9 mouse cellular contexts compared by ENCODE assay signal in genomic region chr11:32357686-32358085, GRCm38 (mm10). TPM values are rescaled to one million over a fixed set of nuclear protein-coding genes. Genes with fewer than 3 reads are reported as not detected.
A peak's percentile ranks its signal among the peaks of the same experiment; 100 is the strongest.
DNase-seq lines count a peak whose midpoint lies in the region; ATAC-seq and TF ChIP-seq lines count a peak whose summit lies in the region.
"Had no signal": no experiment of that assay in that cellular context is flagged by ENCODE, and none has a peak within 500 bp of the region (broad histone marks: within the 10 kb centered on the region; RNA-seq: fewer than 3 reads in every experiment).

No protein-coding gene starts in this region.

- H3K27ac ChIP-seq in kidney, postnatal 0 days, result no peak overlapping the region
- H3K27ac ChIP-seq in kidney, embryonic 14.5 days (ENCODE audit: low read depth, low read length), result no peak overlapping the region
- H3K27ac ChIP-seq in heart, embryonic 12.5 days (ENCODE audit: poor library complexity, severe bottlenecking), result no peak overlapping the region
- H3K27ac ChIP-seq in thymus, adult 2 months (ENCODE audit: control insufficient read depth, insufficient read depth, low read length), result no peak overlapping the region

- peak; percentile 16; the same call in 1 of the 2 replicates for ATAC-seq in kidney, postnatal 0 days (replicated peaks; ENCODE audit: low FRiP score, low read depth)
- ATAC-seq in kidney, embryonic 14.5 days (ENCODE audit: low FRiP score, low TSS enrichment), result no peak
- ATAC-seq in heart, embryonic 12.5 days (ENCODE audit: insufficient number of reproducible peaks, low FRiP score), result 0 out of 2 replicates have a peak, but pooled peaks have one; percentile 23
- no peak for ATAC-seq in erythroid progenitor cell, adult 5-6 weeks (replicated peaks; ENCODE audit: low FRiP score, poor library complexity, severe bottlenecking)

- no peak overlapping the region for H3K9ac ChIP-seq in kidney, postnatal 0 days (ENCODE audit: low read depth, low read length)
- no peak overlapping the region for H3K9ac ChIP-seq in kidney, embryonic 14.5 days (ENCODE audit: low read depth, low read length)
- H3K9ac ChIP-seq in heart, embryonic 12.5 days, result no peak overlapping the region

- no peaks in the 10 kb centered on the region for H3K4me1 ChIP-seq in kidney, postnatal 0 days (replicated peaks; ENCODE audit: insufficient read depth, low read length)
- H3K4me1 ChIP-seq in kidney, embryonic 14.5 days (ENCODE audit: control insufficient read depth, insufficient read depth, low read length), result peaks cover 7% of the 10 kb centered on the region; the same call in 1 of the 2 replicates
- H3K4me1 ChIP-seq in heart, embryonic 12.5 days (replicated peaks), result peaks cover 58% of the 10 kb centered on the region
- no peaks in the 10 kb centered on the region for H3K4me1 ChIP-seq in thymus, adult 2 months (replicated peaks; ENCODE audit: control insufficient read depth, insufficient read depth, low read length)

- no peak for DNase-seq in kidney, postnatal 0 days (ENCODE audit: low spot score)
- peak; percentile 66 for DNase-seq in adrenal gland, postnatal 10 days
- peak; percentile 67 for DNase-seq in lung, postnatal 25 days (ENCODE audit: low spot score)
- DNase-seq in thymus, adult 2 months, result no peak
- no peak for DNase-seq in frontal cortex, postnatal 14 days (ENCODE audit: low spot score in 2 of 2)

- 51% methylated on average over 9 of the region's 9 CpGs for WGBS in kidney, postnatal 0 days
- WGBS in kidney, embryonic 14.5 days, result 50% methylated on average over 9 of the region's 9 CpGs
- 46% methylated on average over 9 of the region's 9 CpGs for WGBS in heart, embryonic 12.5 days
- WGBS in thymus, adult 2 months, result 12% methylated on average over 9 of the region's 9 CpGs

- H3K9me3 ChIP-seq in kidney, postnatal 0 days (replicated peaks; ENCODE audit: low read length), result no peaks in the 10 kb centered on the region
- H3K9me3 ChIP-seq in kidney, embryonic 14.5 days (ENCODE audit: control insufficient read depth, low read length), result no peaks in the 10 kb centered on the region
- H3K9me3 ChIP-seq in heart, embryonic 12.5 days (replicated peaks), result no peaks in the 10 kb centered on the region

- no peak overlapping the region for H3K4me2 ChIP-seq in kidney, postnatal 0 days (ENCODE audit: low read length)
- H3K4me2 ChIP-seq in kidney, embryonic 14.5 days (replicated peaks; ENCODE audit: low read depth, low read length), result no peak overlapping the region
- no peak overlapping the region for H3K4me2 ChIP-seq in heart, embryonic 12.5 days

- no peak for TF ChIP-seq CTCF in kidney, postnatal 0 days (IDR thresholded peaks at IDR 0.05; ENCODE audit: low read depth)
- TF ChIP-seq CTCF in thymus, adult 2 months (IDR thresholded peaks at IDR 0.05; ENCODE audit: borderline replicate concordance, control insufficient read depth, extremely low read depth, insufficient read depth, low read length, poor library complexity), result no peak

- H3K27me3 ChIP-seq in kidney, postnatal 0 days (ENCODE audit: insufficient read depth, low read length), result no peaks in the 10 kb centered on the region
- no peaks in the 10 kb centered on the region for H3K27me3 ChIP-seq in kidney, embryonic 14.5 days (ENCODE audit: control insufficient read depth, insufficient read depth, low read length)
- H3K27me3 ChIP-seq in heart, embryonic 12.5 days (replicated peaks), result no peaks in the 10 kb centered on the region
- no peaks in the 10 kb centered on the region for H3K27me3 ChIP-seq in thymus, adult 2 months (ENCODE audit: control insufficient read depth, insufficient read depth, low read length)

- no peaks in the 10 kb centered on the region for H3K36me3 ChIP-seq in kidney, postnatal 0 days (ENCODE audit: insufficient read depth, low read length)
- H3K36me3 ChIP-seq in kidney, embryonic 14.5 days (ENCODE audit: control insufficient read depth, insufficient read depth, low read length), result peaks cover 2% of the 10 kb centered on the region; the same call in 1 of the 2 replicates
- H3K36me3 ChIP-seq in heart, embryonic 12.5 days, result no peaks in the 10 kb centered on the region
- H3K36me3 ChIP-seq in thymus, adult 2 months (ENCODE audit: control insufficient read depth, insufficient read depth, low read length), result no peaks in the 10 kb centered on the region

- no peak overlapping the region for H3K4me3 ChIP-seq in kidney, postnatal 0 days (replicated peaks; ENCODE audit: low read depth, low read length)
- no peak overlapping the region for H3K4me3 ChIP-seq in kidney, embryonic 14.5 days (ENCODE audit: low read length)
- H3K4me3 ChIP-seq in heart, embryonic 12.5 days, result no peak overlapping the region
- no peak overlapping the region for H3K4me3 ChIP-seq in thymus, adult 2 months (ENCODE audit: control insufficient read depth, insufficient read depth, low read length)

- no peak for TF ChIP-seq POLR2A in thymus, adult 2 months (IDR thresholded peaks at IDR 0.05; ENCODE audit: control insufficient read depth, extremely low read depth, insufficient read depth, low read length, poor library complexity)

RNA-seq across cellular contexts. Expression of gene Sh3pxd2b, which starts 10.1 kb away (rescaled TPM):
- polyA plus RNA-seq in kidney, postnatal 0 days (2015; fragmentation: Nextera tagmentation; extraction: Ambion mirVana), result 6.6 TPM in 2 replicates
- 19.1 and 25.2 TPM in 2 replicates for polyA plus RNA-seq in kidney, embryonic 14.5 days (2014; fragmentation: Nextera tagmentation; extraction: Ambion mirVana)
- total RNA-seq in adrenal gland, postnatal 10 days (2021), result 10 to 100 TPM; 14.9 to 17.2 TPM
- 16.5 and 17.6 TPM in 2 replicates for polyA plus RNA-seq in heart, embryonic 12.5 days (2016; fragmentation: Nextera tagmentation; extraction: Ambion mirVana)
- total RNA-seq in erythroid progenitor cell, adult 5-6 weeks (2015; ENCODE audit: low replicate concordance), result 0.72 and 2.1 TPM in 2 replicates
- total RNA-seq in erythroid progenitor cell, adult 5-6 weeks (2017; ENCODE audit: low replicate concordance), result 0.26 TPM in 1 of 2 replicates, not detected in the other
- polyA plus RNA-seq in thymus, adult 2 months (2012; rRNA removed), result 6.8 and 7.5 TPM in 2 replicates

RNA-seq across cellular contexts. Expression of gene Hbq1a, which starts 57.8 kb away (rescaled TPM):
- polyA plus RNA-seq in kidney, postnatal 0 days (2015; fragmentation: Nextera tagmentation; extraction: Ambion mirVana), result 0.37 TPM in 1 of 2 replicates, not detected in the other
- polyA plus RNA-seq in kidney, embryonic 14.5 days (2014; fragmentation: Nextera tagmentation; extraction: Ambion mirVana), result 0.77 TPM in 1 of 2 replicates, not detected in the other
- total RNA-seq in adrenal gland, postnatal 10 days (2021), result not detected
- polyA plus RNA-seq in heart, embryonic 12.5 days (2016; fragmentation: Nextera tagmentation; extraction: Ambion mirVana), result 2.5 and 2.8 TPM in 2 replicates
- 4.2 TPM in 1 of 2 replicates, not detected in the other for total RNA-seq in erythroid progenitor cell, adult 5-6 weeks (2015; ENCODE audit: low replicate concordance)
- 9.9 TPM in 1 of 2 replicates, not detected in the other for total RNA-seq in erythroid progenitor cell, adult 5-6 weeks (2017; ENCODE audit: low replicate concordance)
- 0.27 TPM in 1 of 2 replicates, not detected in the other for polyA plus RNA-seq in thymus, adult 2 months (2012; rRNA removed)
- polyA plus RNA-seq: intestine, embryonic 14.5 days had no signal

Comparison
In these comparisons a context has a peak if more than half of its experiments do, and no peak if none do; other contexts are left out.
1. ATAC-seq: peak in kidney, postnatal 0 days (single experiment) and heart, embryonic 12.5 days (single experiment); none in kidney, embryonic 14.5 days (single experiment) and erythroid progenitor cell, adult 5-6 weeks (single experiment).
2. DNase-seq: peak in adrenal gland, postnatal 10 days (single experiment) and lung, postnatal 25 days (single experiment); none in kidney, postnatal 0 days (single experiment), thymus, adult 2 months (single experiment) and frontal cortex, postnatal 14 days (0 of 2).